Mouse (Mus musculus): ENCODE data around the gene Zfp420. TPM values are rescaled to one million over a fixed set of nuclear protein-coding genes. Genes with fewer than 3 reads are reported as not detected.

Zfp420 gene
- polyA plus RNA-seq (2012; rRNA removed): 0.95 and 1.1 TPM in 2 replicates

GRCm38 (mm10) chr7:29859532-29860517 lies at the start of gene Zfp420:
TSS of gene Zfp420 (plus strand) at chr7:29859979.

DNA sequence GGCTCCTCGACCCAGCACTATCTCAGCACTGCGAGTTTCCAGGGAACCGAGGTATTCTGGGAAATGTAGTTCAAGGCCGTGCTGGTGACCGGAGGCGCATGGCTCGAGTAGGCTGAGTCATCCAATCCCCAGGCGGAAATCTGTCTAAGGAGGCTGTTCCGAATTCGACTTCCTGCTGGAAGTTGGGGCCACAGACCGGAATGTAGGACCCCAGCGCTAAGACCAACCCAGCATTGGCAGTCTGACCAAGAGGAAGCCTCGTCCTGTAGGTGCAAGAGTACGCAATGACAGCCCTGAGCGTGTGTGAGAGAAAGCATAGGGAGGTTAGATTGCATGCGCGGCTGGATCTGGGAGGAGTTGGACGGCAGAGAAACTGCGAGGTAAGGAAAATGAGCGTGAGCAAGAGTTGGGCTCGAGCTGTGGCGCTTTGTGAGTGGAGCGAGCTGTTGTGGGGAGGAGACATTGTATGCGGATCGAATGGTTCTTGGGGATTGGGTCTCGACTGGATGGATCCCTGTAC lies 43.8 kb upstream of the Zfp420 start, which contains the start of gene Zfp790:
TSS of gene Zfp790 (plus strand) at position 205 of the 520 bp plus-strand sequence.

DNA sequence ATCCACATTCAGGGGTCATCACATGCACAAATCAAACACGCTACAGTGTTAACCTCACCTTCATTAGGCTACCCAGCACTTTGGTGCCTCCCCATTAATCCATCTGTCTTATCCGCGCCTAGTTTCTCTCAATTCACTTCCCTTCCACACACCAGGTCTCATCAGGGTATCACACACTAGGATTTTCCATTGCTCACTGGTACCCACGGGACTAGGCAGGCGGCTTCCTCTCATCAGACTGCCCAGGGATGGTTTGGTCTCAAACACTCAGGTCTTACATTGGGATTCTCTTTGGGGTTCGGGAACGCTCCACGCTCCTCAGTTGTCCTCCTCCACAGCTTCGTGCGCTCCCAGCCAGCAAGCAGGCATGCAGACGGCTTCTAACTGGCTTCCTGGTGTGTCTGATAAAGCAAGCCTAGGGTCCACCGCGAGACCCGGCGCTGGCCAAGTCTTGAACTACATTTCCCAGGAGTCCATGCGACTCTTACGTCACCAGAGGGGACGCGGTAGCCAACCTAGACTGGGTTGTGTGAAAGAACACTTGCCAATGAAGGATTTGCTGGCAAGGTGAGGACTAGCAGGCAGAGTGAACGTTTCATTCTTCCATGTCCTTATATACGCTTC lies 6.4 kb upstream of the Zfp420 start, which contains the start of gene Zfp940:
TSS of gene Zfp940 (minus strand) at position 451 of the 624 bp plus-strand sequence.

GRCm38 (mm10) chr7:29905966-29906681 lies 46.3 kb downstream of the Zfp420 start, which contains the start of gene Zfp27:
TSS of gene Zfp27 (minus strand) at chr7:29906572.

DNA sequence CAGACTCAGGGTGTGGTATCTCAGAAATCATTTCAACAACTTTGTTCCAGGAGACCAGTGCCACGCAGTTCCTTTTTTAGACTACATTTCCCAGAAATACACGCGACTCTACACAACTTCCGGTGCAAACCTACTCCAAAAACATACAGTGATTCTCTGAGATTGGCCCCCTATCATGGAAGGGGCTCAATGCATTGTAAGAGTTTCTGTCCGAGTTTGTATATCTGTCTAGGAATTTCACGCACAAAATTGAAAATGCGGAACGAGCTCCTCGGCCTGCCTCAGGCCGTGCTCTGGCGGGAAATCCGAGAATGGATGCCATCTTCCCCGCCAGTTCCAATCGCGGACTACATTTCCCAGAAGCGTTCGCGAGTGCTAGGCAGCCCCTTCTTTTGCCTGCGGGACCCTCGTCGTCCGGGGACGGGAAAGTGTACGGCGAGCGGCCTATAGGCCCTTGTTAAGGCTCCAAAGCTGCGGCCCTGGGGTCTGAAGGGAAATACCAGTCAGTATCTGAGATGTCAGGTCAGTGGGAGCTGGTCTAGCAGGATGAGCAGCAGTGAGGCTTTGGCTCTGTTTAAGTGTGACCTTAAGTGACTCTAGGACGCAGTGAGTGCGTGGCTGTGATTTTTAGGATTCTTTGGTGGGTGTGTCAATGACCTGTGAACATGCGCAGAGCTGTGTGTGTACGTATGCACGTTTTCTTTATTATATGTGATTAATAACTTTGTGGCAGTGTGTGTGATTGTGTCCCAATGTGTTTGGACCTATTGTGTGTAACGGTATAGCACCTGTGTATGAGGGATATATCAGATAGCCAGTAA lies 48.6 kb downstream of the Zfp420 start, which contains the start of gene Zfp383:
TSS of gene Zfp383 (plus strand) at position 94 of the 821 bp plus-strand sequence.

Other genes with a start within 250 kb of the Zfp420 start
- gene Catsperg2, start 132.9 kb upstream of the Zfp420 start, polyA plus RNA-seq (2012; rRNA removed): not detected in 2 replicates
- gene Zfp84, start 91.4 kb upstream of the Zfp420 start, polyA plus RNA-seq (2012; rRNA removed): 2.9 and 3.4 TPM in 2 replicates
- gene Zfp30, start 76.0 kb upstream of the Zfp420 start, polyA plus RNA-seq (2012; rRNA removed): 0.92 and 0.93 TPM in 2 replicates
- gene Zfp790, start 43.9 kb upstream of the Zfp420 start, polyA plus RNA-seq (2012; rRNA removed): 1.7 and 1.8 TPM in 2 replicates
- gene Zfp940, start 6.3 kb upstream of the Zfp420 start, polyA plus RNA-seq (2012; rRNA removed): 0.28 and 0.31 TPM in 2 replicates
- gene Zfp27, start 46.6 kb downstream of the Zfp420 start, polyA plus RNA-seq (2012; rRNA removed): 1.7 and 1.8 TPM in 2 replicates
- 0.83 and 0.95 TPM in 2 replicates for gene Zfp383, start 48.2 kb downstream of the Zfp420 start, polyA plus RNA-seq (2012; rRNA removed)
- gene Zfp74, start 94.1 kb downstream of the Zfp420 start, polyA plus RNA-seq (2012; rRNA removed): 1.4 TPM in 2 replicates
- gene Zfp568, start 124.0 kb downstream of the Zfp420 start, polyA plus RNA-seq (2012; rRNA removed): 6.4 and 7.6 TPM in 2 replicates
- 0.67 and 0.68 TPM in 2 replicates for gene Zfp14, start 191.4 kb downstream of the Zfp420 start, polyA plus RNA-seq (2012; rRNA removed)
- gene Zfp82, start 212.9 kb downstream of the Zfp420 start, polyA plus RNA-seq (2012; rRNA removed): 0.34 and 0.35 TPM in 2 replicates
- gene Gm26920, start 230.4 kb downstream of the Zfp420 start, polyA plus RNA-seq (2012; rRNA removed): 0.04 and 0.05 TPM in 2 replicates
- gene Zfp566, start 230.5 kb downstream of the Zfp420 start, polyA plus RNA-seq (2012; rRNA removed): 0.59 and 0.87 TPM in 2 replicates
- gene Zfp260, start 234.8 kb downstream of the Zfp420 start, polyA plus RNA-seq (2012; rRNA removed): 7.9 and 8.2 TPM in 2 replicates

All from liver, embryonic 18 days (tissue).